Mouse (Mus musculus) cerebellum, adult 2 months (tissue): ENCODE measurements around the gene Ugt1a9.

ENCODE experiments used
- CTCF ChIP-seq: fragments of 200-500 bp; IDR thresholded peaks from 2 replicates; pipeline ENCODE4 v1.5.1; 2011; ENCODE audit warnings: low read depth, mild to moderate bottlenecking, control low read depth, low read length, moderate library complexity, borderline replicate concordance; ENCODE audit not compliant: insufficient read depth
- POLR2A ChIP-seq: fragments of 200-500 bp; IDR thresholded peaks from 2 replicates; pipeline ENCODE4 v1.6.1; 2011; ENCODE audit warnings: low read length, control low read depth, borderline replicate concordance; ENCODE audit not compliant: insufficient read depth

GRCm38 (mm10) chr1:88206843-88207479 is 136.4 kb downstream of the Ugt1a9 start:
- no peak for TF ChIP-seq CTCF
- TF ChIP-seq POLR2A, result no peak
